Comparison of ENCODE assay signal across 18 mouse cellular contexts in the genomic region with DNA sequence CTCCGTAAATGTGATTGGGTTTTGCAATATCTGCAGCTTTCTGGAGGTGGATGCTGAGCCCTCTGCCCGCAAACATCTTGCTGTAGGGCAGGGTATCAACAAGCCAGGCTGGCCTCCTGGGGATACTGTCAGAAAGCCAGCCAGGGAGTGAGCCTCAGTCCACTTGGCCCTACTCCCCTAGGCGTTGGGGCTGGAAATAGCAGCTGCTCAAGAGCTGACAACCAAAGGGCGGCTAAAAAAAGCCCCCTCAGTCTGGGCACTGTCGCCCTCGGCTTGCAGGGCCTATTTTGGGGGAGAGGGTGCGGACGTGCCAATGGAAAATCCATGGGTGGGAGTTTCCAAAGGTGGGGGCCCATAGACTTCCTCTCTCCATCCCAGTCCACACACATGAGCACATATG. TPM values are rescaled to one million over a fixed set of nuclear protein-coding genes. Genes with fewer than 3 reads are reported as not detected.
DNase-seq lines count a peak whose midpoint lies in the region; ATAC-seq lines count a peak whose summit lies in the region.
"Had no signal": no experiment of that assay in that cellular context is flagged by ENCODE, and none has a peak within 500 bp of the region (broad histone marks: within the 10 kb centered on the region; RNA-seq: fewer than 3 reads in every experiment).

No protein-coding gene starts in this region.

- no peaks in the 10 kb centered on the region for H3K9me3 ChIP-seq in heart, embryonic 12.5 days (replicated peaks)
- H3K9me3 ChIP-seq: forebrain, embryonic 10.5 days; midbrain, embryonic 10.5 days; neural tube, embryonic 12.5 days had no signal

- peak overlapping the region; percentile 58 for H3K4me2 ChIP-seq in heart, embryonic 12.5 days
- H3K4me2 ChIP-seq: neural tube, embryonic 12.5 days had no signal

- H3K9ac ChIP-seq in heart, embryonic 12.5 days: peak overlapping the region; percentile 65
- H3K9ac ChIP-seq: neural tube, embryonic 12.5 days had no signal

- H3K27ac ChIP-seq in heart, embryonic 12.5 days (ENCODE audit: poor library complexity, severe bottlenecking): peak overlapping the region; percentile 98
- H3K27ac ChIP-seq: forebrain, embryonic 10.5 days; midbrain, embryonic 10.5 days; neural tube, embryonic 12.5 days had no signal

- intact Hi-C loops in heart, postnatal 36 days (cut with DNase I): loop anchor here (10.0 kb wide), 1 partner anchor 176 kb away; no protein-coding TSS in a partner anchor

- H3K4me1 ChIP-seq in heart, embryonic 12.5 days (replicated peaks): peaks cover 92% of the 10 kb centered on the region

- no peaks in the 10 kb centered on the region for H3K27me3 ChIP-seq in heart, embryonic 12.5 days (replicated peaks)
- H3K27me3 ChIP-seq: neural tube, embryonic 12.5 days had no signal

- peak overlapping the region; percentile 34 for H3K4me3 ChIP-seq in heart, embryonic 12.5 days
- H3K4me3 ChIP-seq: forebrain, embryonic 10.5 days; midbrain, embryonic 10.5 days; neural tube, embryonic 12.5 days had no signal

- ATAC-seq in heart, embryonic 12.5 days (ENCODE audit: insufficient number of reproducible peaks, low FRiP score): peak; percentile 43

- H3K36me3 ChIP-seq in heart, embryonic 12.5 days: no peaks in the 10 kb centered on the region
- H3K36me3 ChIP-seq: forebrain, embryonic 10.5 days; midbrain, embryonic 10.5 days; neural tube, embryonic 12.5 days had no signal

- DNase-seq in gastrocnemius, adult 18-20 months (ENCODE audit: low spot score): peak; percentile 78
- DNase-seq in gastrocnemius, postnatal 10 days: no peak
- peak; percentile 48 to 75 for DNase-seq in gastrocnemius, adult 8-10 months (ENCODE audit: low spot score in 2 of 2)
- DNase-seq in heart, postnatal 36 days: peak; percentile 46 to 61
- DNase-seq in thymus, postnatal 14 days: no peak
- no peak for DNase-seq in urinary bladder, adult 18-20 months (ENCODE audit: low spot score in 2 of 2)
- DNase-seq: adrenal gland, postnatal 14 days; cerebellum, adult 8-10 months; kidney, adult 8-10 months; kidney, postnatal 25 days; layer of hippocampus, adult 9-11 months; lung, postnatal 4 days had no signal

- WGBS in heart, embryonic 12.5 days: 37% methylated on average over 8 of the region's 8 CpGs

RNA-seq across cellular contexts. Expression of a gene that starts 15.0 kb away (rescaled TPM):
- total RNA-seq in gastrocnemius, adult 18-20 months (2021): under 1 TPM in 1 of 2 experiments, not detected in 1; 0.23 TPM
- total RNA-seq in gastrocnemius, postnatal 10 days (2021): under 1 TPM; 0.54 to 0.63 TPM
- total RNA-seq in gastrocnemius, adult 8-10 months (2022): under 1 TPM in 1 of 4 experiments, not detected in 3; 0.47 TPM
- polyA plus RNA-seq in heart, embryonic 12.5 days (2016; fragmentation: Nextera tagmentation; extraction: Ambion mirVana): 16.1 and 18.6 TPM in 2 replicates
- total RNA-seq in heart, postnatal 36 days (2021): 1 to 10 TPM; 3.1 TPM
- total RNA-seq: adrenal gland, postnatal 14 days; hematopoietic stem cell, adult 5-6 weeks; left cerebral cortex, adult 8-10 months had no signal
- polyA plus RNA-seq: forebrain, embryonic 10.5 days; midbrain, embryonic 10.5 days; neural tube, embryonic 12.5 days had no signal

RNA-seq across cellular contexts. Expression of a gene that starts 18.0 kb away (rescaled TPM):
- 1 to 10 TPM; 2.9 to 3.3 TPM for total RNA-seq in gastrocnemius, adult 18-20 months (2021)
- 1 to 10 TPM; 3.8 to 4.7 TPM for total RNA-seq in gastrocnemius, postnatal 10 days (2021)
- total RNA-seq in gastrocnemius, adult 8-10 months (2022): 1 to 10 TPM; 2.0 to 4.6 (median 4.4) TPM
- 8.6 and 9.0 TPM in 2 replicates for polyA plus RNA-seq in heart, embryonic 12.5 days (2016; fragmentation: Nextera tagmentation; extraction: Ambion mirVana)
- total RNA-seq in heart, postnatal 36 days (2021): 10 to 100 TPM; 28.1 to 29.8 TPM

RNA-seq across cellular contexts. Expression of a gene that starts 21.9 kb away (rescaled TPM):
- total RNA-seq in gastrocnemius, adult 18-20 months (2021): 10 to 100 TPM in 1 of 2 experiments, 1 to 10 TPM in 1; 1.7 to 21.4 TPM
- 10 to 100 TPM; 17.0 to 34.2 TPM for total RNA-seq in gastrocnemius, postnatal 10 days (2021)
- total RNA-seq in gastrocnemius, adult 8-10 months (2022): 1 to 10 TPM; 3.7 to 9.5 (median 5.0) TPM
- 299 and 301 TPM in 2 replicates for polyA plus RNA-seq in heart, embryonic 12.5 days (2016; fragmentation: Nextera tagmentation; extraction: Ambion mirVana)
- total RNA-seq in heart, postnatal 36 days (2021): 100 to 1,000 TPM; 355 to 387 TPM

RNA-seq across cellular contexts. Expression of a gene that starts 32.5 kb away (rescaled TPM):
- 10 to 100 TPM; 40.2 to 43.4 TPM for total RNA-seq in gastrocnemius, adult 18-20 months (2021)
- 10 to 100 TPM; 38.3 to 48.5 TPM for total RNA-seq in gastrocnemius, postnatal 10 days (2021)
- total RNA-seq in gastrocnemius, adult 8-10 months (2022): 10 to 100 TPM; 36.1 to 46.5 (median 41.2) TPM
- polyA plus RNA-seq in heart, embryonic 12.5 days (2016; fragmentation: Nextera tagmentation; extraction: Ambion mirVana): 187 and 195 TPM in 2 replicates
- total RNA-seq in heart, postnatal 36 days (2021): 10 to 100 TPM; 61.2 to 67.6 TPM

Comparison
In these comparisons a context has a peak if more than half of its experiments do, and no peak if none do; other contexts are left out.
1. DNase-seq: peak in gastrocnemius, adult 18-20 months (single experiment), gastrocnemius, adult 8-10 months (2 of 2) and heart, postnatal 36 days (2 of 2); none in gastrocnemius, postnatal 10 days (single experiment), thymus, postnatal 14 days (single experiment) and urinary bladder, adult 18-20 months (0 of 2).
2. RNA of a gene that starts 18.0 kb away (total RNA-seq): 28.1 to 29.8 TPM in heart, postnatal 36 days; 3.8 to 4.7 TPM in gastrocnemius, postnatal 10 days, 2.0 to 4.6 TPM in gastrocnemius, adult 8-10 months and 2.9 to 3.3 TPM in gastrocnemius, adult 18-20 months; every median in the first group is over 4 times any median in the second.
3. RNA of a gene that starts 21.9 kb away (total RNA-seq): 355 to 387 TPM in heart, postnatal 36 days; 17.0 to 34.2 TPM in gastrocnemius, postnatal 10 days, 1.7 to 21.4 TPM in gastrocnemius, adult 18-20 months and 3.7 to 9.5 TPM in gastrocnemius, adult 8-10 months; every median in the first group is over 10 times any median in the second.